Mouse (Mus musculus) myocyte (in vitro differentiated cells): Measurements from ENCODE around the gene Mlxipl.

ENCODE experiments used
- MAX ChIP-seq: IDR thresholded peaks from one replicate; pipeline ENCODE4 v1.6.1; 2011; ENCODE audit warnings: low read depth, mild to moderate bottlenecking, control low read depth
- MYOD1 ChIP-seq, 3 experiments: IDR thresholded peaks; one replicate each; pipeline ENCODE4 v1.6.1; 2011; ENCODE audit warnings: control low read depth in 2 of 3, low read depth in 2 of 3, mild to moderate bottlenecking in 2 of 3, moderate library complexity in 1 of 3; ENCODE audit not compliant: insufficient read length in 2 of 3, control insufficient read depth in 1 of 3
- POLR2A ChIP-seq: IDR thresholded peaks from one replicate; pipeline ENCODE4 v1.6.1; 2011; ENCODE audit warnings: low read depth, mild to moderate bottlenecking, control low read depth, moderate library complexity; ENCODE audit not compliant: insufficient read length
- TCF12 ChIP-seq: IDR thresholded peaks from one replicate; pipeline ENCODE4 v1.6.1; 2011; ENCODE audit warnings: mild to moderate bottlenecking, control low read depth; ENCODE audit not compliant: poor library complexity, insufficient read depth, severe bottlenecking
- USF1 ChIP-seq: IDR thresholded peaks from one replicate; pipeline ENCODE4 v1.6.1; 2011; ENCODE audit warnings: low read depth, mild to moderate bottlenecking, control low read depth, moderate library complexity

DNA sequence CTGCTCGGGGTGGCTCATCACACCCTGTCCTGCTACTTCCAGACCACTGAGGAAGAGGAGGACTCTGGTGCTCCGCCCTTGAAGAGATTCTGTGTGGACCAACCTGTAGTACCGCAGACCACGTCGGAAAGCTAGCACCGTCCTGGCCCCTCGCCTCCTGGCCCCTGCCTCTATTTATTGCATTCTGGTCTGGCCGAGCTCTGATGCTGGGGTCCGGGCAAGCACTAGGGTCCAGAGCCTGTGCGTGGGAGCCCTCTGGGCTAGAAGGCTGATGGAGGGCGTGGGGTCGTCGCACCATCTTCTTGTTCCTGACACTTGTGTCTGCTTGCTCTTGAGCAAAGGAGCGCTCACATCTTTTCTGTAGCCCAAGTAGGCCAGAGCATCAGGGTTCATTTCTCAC is 91.1 kb downstream of the Mlxipl start:
- TF ChIP-seq POLR2A (no peak), USF1 (no peak), MYOD1 (IDR thresholded peaks at IDR 0.05; ENCODE audit: control insufficient read depth in 1 of 3, insufficient read length in 2 of 3, low read depth in 2 of 3) (no peak), MAX (no peak), TCF12 (no peak)
